Mouse (Mus musculus) small intestine, adult 2 months (tissue): ENCODE measurements around the gene Myh14.

ENCODE experiments used
- CTCF ChIP-seq: fragments of 200-500 bp; IDR thresholded peaks from 2 replicates; pipeline ENCODE4 v1.5.1; 2012; ENCODE audit warnings: low read depth, mild to moderate bottlenecking, control low read depth, inconsistent platforms, low read length, moderate library complexity, mixed read lengths; ENCODE audit not compliant: insufficient replicate concordance, insufficient read length; ENCODE audit errors: extremely low read depth
- POLR2A ChIP-seq: fragments of 200-500 bp; IDR thresholded peaks from 2 replicates; pipeline ENCODE4 v1.6.1; 2012; ENCODE audit warnings: low read depth, mild to moderate bottlenecking, control low read depth, inconsistent platforms, low read length, moderate library complexity

GRCm38 (mm10) chr7:44704363-44704762 lies 33.7 kb upstream of the Myh14 start:
- TF ChIP-seq POLR2A (no peak), CTCF (no peak)
